Mouse (Mus musculus): ENCODE measurements around the gene Ptch2. TPM values are rescaled to one million over a fixed set of nuclear protein-coding genes. Genes with fewer than 3 reads are reported as not detected.

The Ptch2 gene
- polyA plus RNA-seq (2014; fragmentation: Illumina TruSeq; extraction: RNeasy Lipid Tissue Mini Kit (QIAGEN cat#74804); ENCODE audit: low read depth, low replicate concordance), result 31.8 TPM

GRCm38 (mm10) chr4:117095551-117096452, at the start of gene Ptch2:
Ptch2 (plus strand) TSS chr4:117096075.

DNA sequence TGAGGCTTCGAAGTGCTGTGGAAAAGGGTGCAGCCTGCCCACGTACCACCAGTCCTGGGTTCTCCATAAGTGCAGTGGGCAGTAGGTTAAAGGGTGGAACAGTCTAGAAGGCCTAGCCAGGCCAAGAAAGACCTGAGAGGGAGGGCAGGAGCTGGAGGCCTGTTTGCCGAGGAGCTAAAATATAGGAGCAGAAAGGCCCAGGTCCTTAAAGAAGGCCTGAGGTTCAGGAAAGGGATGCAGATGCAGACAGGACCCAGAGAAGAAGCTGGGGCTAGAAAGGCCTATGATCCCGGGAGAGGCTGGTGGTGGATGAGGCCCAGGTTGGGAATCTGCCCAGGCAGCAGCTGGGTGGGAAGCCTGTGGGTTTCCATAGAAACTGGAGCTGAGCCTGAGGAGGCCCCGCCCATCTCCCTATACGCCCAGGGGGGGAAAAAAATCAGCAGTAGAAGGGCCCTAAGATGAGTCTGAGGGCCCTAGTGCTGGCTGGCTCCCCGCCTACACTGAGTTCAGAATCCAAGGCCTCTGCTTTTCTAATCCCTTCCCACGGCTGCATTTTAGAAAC, 29.6 kb downstream of the Ptch2 start, which contains the start of gene Btbd19:
Gene Btbd19, minus strand, starts transcription at position 378 of the 562 bp plus-strand sequence.

DNA sequence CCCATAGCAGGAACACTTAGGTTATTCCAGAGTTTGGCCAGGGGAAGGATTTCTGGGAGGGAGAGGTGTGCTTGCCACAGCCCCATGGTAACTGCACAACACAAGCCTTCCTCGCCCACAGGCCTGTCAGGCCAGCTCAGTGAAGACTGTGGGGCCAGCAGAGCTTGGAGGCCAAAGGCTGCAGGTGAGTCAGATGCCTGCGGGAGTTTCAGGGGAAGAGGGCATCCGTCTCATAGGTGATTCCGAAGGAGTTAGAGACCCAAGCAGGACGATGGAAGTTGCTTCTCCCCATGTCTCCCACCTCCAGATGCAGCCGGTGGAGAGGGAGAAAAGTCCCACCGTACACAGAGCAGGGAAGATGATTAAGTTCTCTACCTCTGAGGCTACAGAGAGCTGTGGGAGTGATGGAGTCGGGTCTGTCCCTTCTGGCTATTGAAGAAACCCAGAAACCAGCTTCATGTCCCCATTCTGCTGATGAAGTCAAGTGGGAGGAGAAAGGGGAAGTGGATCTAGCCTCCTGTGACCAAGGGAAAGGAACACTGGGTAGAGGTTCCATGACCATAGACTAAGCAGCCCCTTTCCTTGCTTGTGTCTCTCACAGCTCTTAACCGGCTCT, 30.9 kb downstream of the Ptch2 start, which contains the start of gene Tctex1d4:
Gene Tctex1d4, plus strand, starts transcription at position 120 of the 616 bp plus-strand sequence.

DNA sequence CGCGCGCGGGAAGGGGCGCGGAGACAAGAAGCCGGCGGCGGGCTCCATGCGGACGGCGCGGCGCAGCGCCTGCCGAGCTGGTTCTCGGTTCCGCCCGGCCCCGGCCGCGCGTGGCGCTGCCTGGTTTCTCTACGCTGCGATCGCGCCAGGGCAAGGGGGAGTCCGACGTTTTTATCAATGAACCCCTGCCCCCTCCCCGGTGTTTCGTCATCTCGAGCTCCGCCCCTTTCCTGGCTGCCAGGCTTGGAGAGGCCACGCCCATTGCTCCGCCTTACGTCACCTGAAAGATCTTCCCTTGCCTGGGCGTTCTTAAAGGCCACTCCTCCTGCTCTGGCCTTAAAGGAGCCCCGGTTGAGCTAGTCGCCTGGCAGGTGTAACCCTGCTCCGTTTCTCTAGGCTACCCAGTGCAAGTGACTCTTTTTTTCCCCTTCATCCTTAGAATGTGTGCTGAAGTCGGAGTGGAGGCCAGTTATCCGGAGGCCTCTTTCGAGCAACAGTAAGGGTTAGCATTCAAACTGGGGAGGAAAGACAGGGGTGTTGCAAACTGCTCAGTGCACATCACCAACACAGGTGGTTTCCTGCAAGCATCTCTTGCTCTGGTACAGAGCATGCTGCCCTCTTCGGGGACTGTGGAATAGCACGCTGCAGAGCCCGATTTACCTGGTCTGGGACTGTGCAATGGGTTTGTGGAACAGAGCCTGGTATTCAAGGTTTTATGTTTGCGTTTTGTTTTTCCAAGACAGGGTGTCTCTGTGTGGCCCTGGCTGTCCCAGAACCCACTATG, 38.1 kb downstream of the Ptch2 start, which contains the start of gene Plk3:
Gene Plk3, minus strand, starts transcription at position 147 of the 784 bp plus-strand sequence.

DNA sequence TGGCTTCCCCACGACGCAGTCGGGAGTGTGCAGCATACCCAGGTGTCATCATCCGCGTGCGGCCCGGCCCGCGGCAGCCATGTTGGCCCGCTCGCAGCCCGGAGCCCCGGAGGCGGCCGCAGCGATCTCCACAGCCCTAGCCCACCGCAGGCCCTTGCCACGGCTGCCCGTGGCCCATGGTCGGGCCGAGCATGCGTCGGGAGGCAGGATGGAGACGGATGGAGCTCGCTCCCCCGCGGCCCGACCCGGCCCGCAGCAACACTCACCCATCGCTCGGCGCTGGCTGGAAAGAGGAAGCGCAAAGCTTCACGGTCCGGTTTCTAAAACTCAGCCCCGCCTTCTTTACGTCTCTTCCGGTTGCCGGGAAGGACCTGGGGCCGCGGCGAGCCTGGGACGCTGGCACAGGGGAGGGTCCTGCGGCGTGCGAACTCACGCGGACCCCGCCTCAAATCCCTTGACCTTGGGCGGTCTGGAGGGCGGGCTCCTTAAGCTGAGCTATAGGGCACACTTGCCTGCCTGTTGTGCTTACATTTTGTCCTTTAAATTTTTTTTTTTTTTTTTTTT, 60.0 kb downstream of the Ptch2 start, which contains the start of gene Rps8:
Gene Rps8, minus strand, starts transcription at position 452 of the 564 bp plus-strand sequence.

Other genes starting within 250 kb of the Ptch2 start
- gene Zswim5, start 218.7 kb upstream of the Ptch2 start, polyA plus RNA-seq (2014; fragmentation: Illumina TruSeq; extraction: RNeasy Lipid Tissue Mini Kit (QIAGEN cat#74804); ENCODE audit: low read depth, low replicate concordance), result 3.0 TPM
- 123 TPM for gene Urod, start 101.7 kb upstream of the Ptch2 start, polyA plus RNA-seq (2014; fragmentation: Illumina TruSeq; extraction: RNeasy Lipid Tissue Mini Kit (QIAGEN cat#74804); ENCODE audit: low read depth, low replicate concordance)
- 19.9 TPM for gene Hectd3, start 100.8 kb upstream of the Ptch2 start, polyA plus RNA-seq (2014; fragmentation: Illumina TruSeq; extraction: RNeasy Lipid Tissue Mini Kit (QIAGEN cat#74804); ENCODE audit: low read depth, low replicate concordance)
- gene Eif2b3, start 76.7 kb upstream of the Ptch2 start, polyA plus RNA-seq (2014; fragmentation: Illumina TruSeq; extraction: RNeasy Lipid Tissue Mini Kit (QIAGEN cat#74804); ENCODE audit: low read depth, low replicate concordance), result 23.1 TPM
- 7.9 TPM for gene Btbd19, start 29.6 kb downstream of the Ptch2 start, polyA plus RNA-seq (2014; fragmentation: Illumina TruSeq; extraction: RNeasy Lipid Tissue Mini Kit (QIAGEN cat#74804); ENCODE audit: low read depth, low replicate concordance)
- 11.7 TPM for gene Tctex1d4, start 30.7 kb downstream of the Ptch2 start, polyA plus RNA-seq (2014; fragmentation: Illumina TruSeq; extraction: RNeasy Lipid Tissue Mini Kit (QIAGEN cat#74804); ENCODE audit: low read depth, low replicate concordance)
- gene Plk3, start 37.9 kb downstream of the Ptch2 start, polyA plus RNA-seq (2014; fragmentation: Illumina TruSeq; extraction: RNeasy Lipid Tissue Mini Kit (QIAGEN cat#74804); ENCODE audit: low read depth, low replicate concordance), result 6.5 TPM
- 970 TPM for gene Rps8, start 60.2 kb downstream of the Ptch2 start, polyA plus RNA-seq (2014; fragmentation: Illumina TruSeq; extraction: RNeasy Lipid Tissue Mini Kit (QIAGEN cat#74804); ENCODE audit: low read depth, low replicate concordance)
- gene Kif2c, start 86.6 kb downstream of the Ptch2 start, polyA plus RNA-seq (2014; fragmentation: Illumina TruSeq; extraction: RNeasy Lipid Tissue Mini Kit (QIAGEN cat#74804); ENCODE audit: low read depth, low replicate concordance), result 6.8 TPM
- 36.8 TPM for gene Tmem53, start 155.9 kb downstream of the Ptch2 start, polyA plus RNA-seq (2014; fragmentation: Illumina TruSeq; extraction: RNeasy Lipid Tissue Mini Kit (QIAGEN cat#74804); ENCODE audit: low read depth, low replicate concordance)
- 2.7 TPM for gene Armh1, start 156.1 kb downstream of the Ptch2 start, polyA plus RNA-seq (2014; fragmentation: Illumina TruSeq; extraction: RNeasy Lipid Tissue Mini Kit (QIAGEN cat#74804); ENCODE audit: low read depth, low replicate concordance)

Measured in adipose tissue, adult 10 weeks (tissue).